Comparison of ENCODE assay signal across 8 mouse cellular contexts in genomic region chr2:84888657-84889315, GRCm38 (mm10). TPM values are rescaled to one million over a fixed set of nuclear protein-coding genes. Genes with fewer than 3 reads are reported as not detected.
DNase-seq lines count a peak whose midpoint lies in the region; ATAC-seq and TF ChIP-seq lines count a peak whose summit lies in the region.

No protein-coding gene starts in this region.

- 0 out of 2 replicates have a peak overlapping the region, but pooled peaks have one; percentile 16 for H3K9ac ChIP-seq in embryonic facial prominence, embryonic 13.5 days
- H3K9ac ChIP-seq in heart, embryonic 13.5 days: peak overlapping the region; percentile 58; the same call in 1 of the 2 replicates
- H3K9ac ChIP-seq in kidney, embryonic 15.5 days: 0 out of 2 replicates have a peak overlapping the region, but pooled peaks have one; percentile 7
- no peak overlapping the region for H3K9ac ChIP-seq in liver, embryonic 14.5 days (replicated peaks)
- H3K9ac ChIP-seq in stomach, embryonic 14.5 days (replicated peaks; ENCODE audit: low read depth, low read length): no peak overlapping the region

- peak; percentile 29 for DNase-seq in urinary bladder, adult 2 months (ENCODE audit: low spot score)
- no peak for DNase-seq in urinary bladder, postnatal 10 days (ENCODE audit: low spot score)
- peak; percentile 45 to 58 (median 51) for DNase-seq in liver, embryonic 14.5 days (ENCODE audit: low read depth in 3 of 3, low spot score in 3 of 3)
- DNase-seq in natural killer cell, adult 2 months (ENCODE audit: low spot score in 2 of 2): peak; percentile 50 to 67

- no peak for TF ChIP-seq EP300 in liver, embryonic 14.5 days (IDR thresholded peaks at IDR 0.05; ENCODE audit: low read depth)

- H3K4me3 ChIP-seq in embryonic facial prominence, embryonic 13.5 days: peak overlapping the region; percentile 23
- peak overlapping the region; percentile 44 for H3K4me3 ChIP-seq in heart, embryonic 13.5 days
- peak overlapping the region; percentile 36 for H3K4me3 ChIP-seq in kidney, embryonic 15.5 days (replicated peaks)
- peak overlapping the region in 1 of 2 experiments; percentile 23; a peak in 2 of 4 replicates for H3K4me3 ChIP-seq in liver, embryonic 14.5 days (ENCODE audit: insufficient read depth in 1 of 2, low read depth in 2 of 2, low read length in 2 of 2)
- peak overlapping the region; percentile 22; the same call in 1 of the 2 replicates for H3K4me3 ChIP-seq in stomach, embryonic 14.5 days (ENCODE audit: low read depth, low read length)

- TF ChIP-seq CTCF in liver, embryonic 14.5 days (IDR thresholded peaks at IDR 0.05; ENCODE audit: low read depth): peak; percentile 78

- H3K27me3 ChIP-seq in embryonic facial prominence, embryonic 13.5 days: peaks cover 80% of the 10 kb centered on the region
- H3K27me3 ChIP-seq in heart, embryonic 13.5 days (replicated peaks): peaks cover 89% of the 10 kb centered on the region
- peaks cover 77% of the 10 kb centered on the region for H3K27me3 ChIP-seq in kidney, embryonic 15.5 days
- peaks cover 82% of the 10 kb centered on the region for H3K27me3 ChIP-seq in liver, embryonic 14.5 days (ENCODE audit: control insufficient read depth, insufficient read depth, low read length)
- H3K27me3 ChIP-seq in stomach, embryonic 14.5 days (ENCODE audit: control insufficient read depth, insufficient read depth, low read length): peaks cover 37% of the 10 kb centered on the region

- H3K27ac ChIP-seq in embryonic facial prominence, embryonic 13.5 days: no peak overlapping the region
- no peak overlapping the region for H3K27ac ChIP-seq in heart, embryonic 13.5 days (replicated peaks)
- no peak overlapping the region for H3K27ac ChIP-seq in kidney, embryonic 15.5 days
- no peak overlapping the region for H3K27ac ChIP-seq in liver, embryonic 14.5 days
- H3K27ac ChIP-seq in stomach, embryonic 14.5 days (ENCODE audit: low read length): no peak overlapping the region

- no peaks in the 10 kb centered on the region for H3K9me3 ChIP-seq in embryonic facial prominence, embryonic 13.5 days
- H3K9me3 ChIP-seq in heart, embryonic 13.5 days: no peaks in the 10 kb centered on the region
- H3K9me3 ChIP-seq in kidney, embryonic 15.5 days (replicated peaks): no peaks in the 10 kb centered on the region
- no peaks in the 10 kb centered on the region for H3K9me3 ChIP-seq in liver, embryonic 14.5 days (ENCODE audit: control insufficient read depth, low read length)
- H3K9me3 ChIP-seq in stomach, embryonic 14.5 days (ENCODE audit: control insufficient read depth, low read depth, low read length): no peaks in the 10 kb centered on the region

- ATAC-seq in embryonic facial prominence, embryonic 13.5 days (ENCODE audit: insufficient number of reproducible peaks, insufficient read depth, low FRiP score, low TSS enrichment, low read depth): no peak
- no peak for ATAC-seq in heart, embryonic 13.5 days (ENCODE audit: extremely low read depth, insufficient number of reproducible peaks, low FRiP score, low TSS enrichment)
- no peak for ATAC-seq in kidney, embryonic 15.5 days (replicated peaks; ENCODE audit: low FRiP score)
- no peak for ATAC-seq in liver, embryonic 14.5 days (ENCODE audit: insufficient read depth)
- ATAC-seq in stomach, embryonic 14.5 days (ENCODE audit: insufficient number of reproducible peaks, insufficient read depth, low FRiP score, low read depth): no peak

- peaks cover 36% of the 10 kb centered on the region for H3K4me1 ChIP-seq in embryonic facial prominence, embryonic 13.5 days
- H3K4me1 ChIP-seq in heart, embryonic 13.5 days: peaks cover 33% of the 10 kb centered on the region
- H3K4me1 ChIP-seq in kidney, embryonic 15.5 days: peaks cover 43% of the 10 kb centered on the region
- 0 out of 4 replicates have a peak, but pooled peaks cover 0 to 2% of the 10 kb centered on the region in 2 experiments for H3K4me1 ChIP-seq in liver, embryonic 14.5 days (replicated peaks; ENCODE audit: control insufficient read depth in 2 of 2, insufficient read depth in 2 of 2, low read length in 1 of 2)
- peaks cover 15% of the 10 kb centered on the region; the same call in 1 of the 2 replicates for H3K4me1 ChIP-seq in stomach, embryonic 14.5 days (ENCODE audit: control insufficient read depth, insufficient read depth, low read length)

- H3K36me3 ChIP-seq in embryonic facial prominence, embryonic 13.5 days: no peaks in the 10 kb centered on the region
- H3K36me3 ChIP-seq in heart, embryonic 13.5 days: no peaks in the 10 kb centered on the region
- H3K36me3 ChIP-seq in kidney, embryonic 15.5 days: no peaks in the 10 kb centered on the region
- no peaks in the 10 kb centered on the region for H3K36me3 ChIP-seq in liver, embryonic 14.5 days (replicated peaks; ENCODE audit: control insufficient read depth, insufficient read depth, low read depth)
- no peaks in the 10 kb centered on the region for H3K36me3 ChIP-seq in stomach, embryonic 14.5 days (ENCODE audit: control insufficient read depth, insufficient read depth, low read length)

- H3K4me2 ChIP-seq in embryonic facial prominence, embryonic 13.5 days: peak overlapping the region; percentile 82
- H3K4me2 ChIP-seq in heart, embryonic 13.5 days: peak overlapping the region; percentile 92
- H3K4me2 ChIP-seq in kidney, embryonic 15.5 days: peak overlapping the region; percentile 92
- peak overlapping the region; percentile 26; the same call in 1 of the 2 replicates for H3K4me2 ChIP-seq in liver, embryonic 14.5 days (ENCODE audit: low read depth)
- H3K4me2 ChIP-seq in stomach, embryonic 14.5 days (replicated peaks; ENCODE audit: low read depth, low read length): peak overlapping the region; percentile 47

- WGBS in embryonic facial prominence, embryonic 13.5 days: 1% methylated on average over 28 of the region's 28 CpGs
- WGBS in heart, embryonic 13.5 days: 2% methylated on average over 28 of the region's 28 CpGs
- 1% methylated on average over 28 of the region's 28 CpGs for WGBS in kidney, embryonic 15.5 days
- 6% methylated on average over 28 of the region's 28 CpGs for WGBS in liver, embryonic 14.5 days (ENCODE audit: insufficient replicate concordance)
- WGBS in stomach, embryonic 14.5 days: 3% methylated on average over 28 of the region's 28 CpGs

RNA-seq across cellular contexts. Expression of gene Rtn4rl2, which starts 2.3 kb away (rescaled TPM):
- polyA plus RNA-seq in urinary bladder, adult 2 months (2012; rRNA removed): 1.4 and 1.6 TPM in 2 replicates
- polyA plus RNA-seq in embryonic facial prominence, embryonic 13.5 days (2015; fragmentation: Nextera tagmentation; extraction: Ambion mirVana): 1.0 and 1.3 TPM in 2 replicates
- polyA plus RNA-seq in heart, embryonic 13.5 days (2015; fragmentation: Nextera tagmentation; extraction: Ambion mirVana): 0.72 and 0.99 TPM in 2 replicates
- polyA plus RNA-seq in kidney, embryonic 15.5 days (2015; fragmentation: Nextera tagmentation; extraction: Ambion mirVana): 1.2 and 1.6 TPM in 2 replicates
- polyA plus RNA-seq in liver, embryonic 14.5 days (2012; rRNA removed): 0.03 and 0.06 TPM in 2 replicates
- polyA plus RNA-seq in liver, embryonic 14.5 days (2014; fragmentation: Nextera tagmentation; extraction: Ambion mirVana): 0.14 TPM in 1 of 2 replicates, not detected in the other
- 0.59 and 0.74 TPM in 2 replicates for polyA plus RNA-seq in stomach, embryonic 14.5 days (2014; fragmentation: Nextera tagmentation; extraction: Ambion mirVana)

RNA-seq across cellular contexts. Expression of gene Slc43a3, which starts 47.6 kb away (rescaled TPM):
- polyA plus RNA-seq in urinary bladder, adult 2 months (2012; rRNA removed): 116 and 142 TPM in 2 replicates
- 32.7 and 33.0 TPM in 2 replicates for polyA plus RNA-seq in embryonic facial prominence, embryonic 13.5 days (2015; fragmentation: Nextera tagmentation; extraction: Ambion mirVana)
- 36.2 and 37.0 TPM in 2 replicates for polyA plus RNA-seq in heart, embryonic 13.5 days (2015; fragmentation: Nextera tagmentation; extraction: Ambion mirVana)
- polyA plus RNA-seq in kidney, embryonic 15.5 days (2015; fragmentation: Nextera tagmentation; extraction: Ambion mirVana): 52.4 and 56.3 TPM in 2 replicates
- polyA plus RNA-seq in liver, embryonic 14.5 days (2012; rRNA removed): 158 and 159 TPM in 2 replicates
- 113 and 124 TPM in 2 replicates for polyA plus RNA-seq in liver, embryonic 14.5 days (2014; fragmentation: Nextera tagmentation; extraction: Ambion mirVana)
- polyA plus RNA-seq in stomach, embryonic 14.5 days (2014; fragmentation: Nextera tagmentation; extraction: Ambion mirVana): 40.4 and 40.5 TPM in 2 replicates

RNA-seq across cellular contexts. Expression of gene Slc43a1, which starts 50.1 kb away (rescaled TPM):
- 11.4 and 12.6 TPM in 2 replicates for polyA plus RNA-seq in urinary bladder, adult 2 months (2012; rRNA removed)
- 16.5 and 17.0 TPM in 2 replicates for polyA plus RNA-seq in embryonic facial prominence, embryonic 13.5 days (2015; fragmentation: Nextera tagmentation; extraction: Ambion mirVana)
- polyA plus RNA-seq in heart, embryonic 13.5 days (2015; fragmentation: Nextera tagmentation; extraction: Ambion mirVana): 16.1 and 17.1 TPM in 2 replicates
- 16.5 and 20.7 TPM in 2 replicates for polyA plus RNA-seq in kidney, embryonic 15.5 days (2015; fragmentation: Nextera tagmentation; extraction: Ambion mirVana)
- 144 and 151 TPM in 2 replicates for polyA plus RNA-seq in liver, embryonic 14.5 days (2012; rRNA removed)
- polyA plus RNA-seq in liver, embryonic 14.5 days (2014; fragmentation: Nextera tagmentation; extraction: Ambion mirVana): 174 and 198 TPM in 2 replicates
- polyA plus RNA-seq in stomach, embryonic 14.5 days (2014; fragmentation: Nextera tagmentation; extraction: Ambion mirVana): 19.8 and 21.1 TPM in 2 replicates

Comparison
In these comparisons a context has a peak if more than half of its experiments do, and no peak if none do; other contexts are left out.
1. H3K4me2 ChIP-seq: peak in every context shown above with its lines; median percentile 92 in heart, embryonic 13.5 days; 92 in kidney, embryonic 15.5 days; 82 in embryonic facial prominence, embryonic 13.5 days; 47 in stomach, embryonic 14.5 days; 26 in liver, embryonic 14.5 days.
2. H3K9ac ChIP-seq: peak in embryonic facial prominence, embryonic 13.5 days (single experiment), heart, embryonic 13.5 days (single experiment) and kidney, embryonic 15.5 days (single experiment); none in liver, embryonic 14.5 days (single experiment) and stomach, embryonic 14.5 days (single experiment).